Mouse (Mus musculus) left cerebral cortex, adult 18-20 months (tissue): ENCODE data around the gene Med18. TPM values are rescaled to one million over a fixed set of nuclear protein-coding genes. Genes with fewer than 3 reads are reported as not detected.
"Not testable (repeated sequence)": the region's sequence is repeated elsewhere in the genome, so short reads cannot be mapped to it uniquely, and the experiment has no call there.

Source experiments
- DNase-seq, 2 experiments: peaks; one replicate each; pipeline ENCODE4 v3.0.0; 2021 to 2022; ENCODE audit warnings: low spot score in 2 of 2, mixed read lengths in 1 of 2
- total RNA-seq, 2 experiments: library from RNA; stranded (reverse); gene quantifications; 2 replicates each; pipeline ENCODE4 v1.2.3; 2021

Med18 gene
- total RNA-seq, 2 experiments from 2014 or later, result 9.7 to 10.7 TPM

DNA sequence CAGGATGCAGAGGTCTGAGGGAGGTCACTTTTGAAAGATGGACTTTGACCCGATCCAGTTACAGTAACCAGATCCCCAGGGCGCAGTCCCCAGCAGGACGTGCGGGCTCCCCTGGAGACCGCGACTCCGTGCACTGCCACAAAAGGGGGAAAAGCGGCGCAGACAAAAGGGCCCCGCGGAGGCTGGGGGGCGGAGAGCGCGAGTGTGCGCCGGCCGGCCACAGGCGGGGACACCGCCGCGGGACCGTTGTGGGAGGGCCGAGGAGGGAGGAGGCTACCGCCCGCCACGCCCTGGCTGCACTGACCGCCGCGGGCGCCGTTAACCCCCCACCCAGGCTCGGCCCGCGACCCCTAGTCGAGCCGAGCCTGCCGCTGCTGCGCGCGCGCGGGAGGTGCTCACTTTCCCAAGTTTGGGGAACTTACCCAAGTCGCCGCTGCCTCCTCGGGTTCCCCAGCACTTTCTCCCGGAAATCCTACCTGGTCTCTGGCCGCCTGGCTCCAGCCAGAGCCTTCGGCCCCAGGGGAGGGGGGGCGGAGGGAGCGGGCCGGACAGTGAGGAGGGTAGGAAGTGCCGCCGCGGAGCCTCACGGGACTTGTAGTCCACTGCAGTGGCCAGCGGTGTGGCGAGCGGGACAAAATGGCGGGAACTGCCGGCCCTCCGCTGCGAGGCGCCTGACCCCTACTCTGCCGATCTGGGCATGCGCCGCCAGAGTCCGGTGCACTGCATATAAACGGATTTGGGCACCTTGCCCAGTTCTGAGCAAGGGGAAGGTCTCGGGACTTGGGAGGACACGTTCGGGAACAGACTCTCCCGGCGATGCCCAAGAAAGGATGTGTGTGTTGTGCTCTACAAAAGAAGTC lies 41.6 kb downstream of the Med18 start, which contains the start of gene Phactr4:
TSS of gene Phactr4 (minus strand) at position 567 of the 860 bp plus-strand sequence.
- peak; percentile 89 to 93 for DNase-seq

DNA sequence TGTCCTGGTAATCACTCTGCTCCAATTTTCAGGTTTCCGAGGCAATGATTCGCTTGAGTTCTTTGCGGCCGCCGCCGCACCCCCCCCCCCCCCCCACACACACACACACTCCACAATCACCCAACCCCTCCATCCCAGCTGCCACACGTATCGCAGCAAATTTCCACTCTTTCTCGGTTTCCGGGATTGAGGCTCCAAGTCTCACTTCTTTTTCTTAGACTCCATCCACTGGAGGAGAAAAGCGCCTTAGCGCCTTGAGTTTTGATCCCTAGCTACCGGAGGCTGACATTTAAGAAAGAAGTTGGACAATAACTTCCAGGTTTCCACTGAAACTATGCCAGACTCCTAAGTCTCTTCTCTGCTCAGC lies 42.2 kb downstream of the Med18 start:
- DNase-seq, result peak in 1 of 2 experiments; percentile 5

DNA sequence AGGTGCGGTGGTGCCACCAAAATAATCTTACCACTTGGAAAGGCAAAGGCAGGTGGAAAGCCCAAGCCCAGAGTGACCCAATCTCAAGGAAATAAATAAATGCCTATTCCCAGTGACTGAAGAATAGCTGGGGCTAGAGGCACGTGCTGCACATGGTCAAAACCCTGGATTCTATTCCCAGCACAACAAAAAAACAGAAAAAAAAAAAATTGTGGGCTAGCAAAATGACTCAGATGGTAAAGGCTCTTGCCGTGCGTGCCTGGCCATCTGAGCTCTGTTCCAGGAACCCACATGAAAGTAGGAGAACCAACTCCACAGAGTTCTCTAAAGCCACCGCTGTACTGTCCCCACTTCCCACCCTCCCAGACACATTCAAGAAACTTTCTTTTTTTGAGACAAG lies 43.2 kb downstream of the Med18 start:
- DNase-seq, result no peak

DNA sequence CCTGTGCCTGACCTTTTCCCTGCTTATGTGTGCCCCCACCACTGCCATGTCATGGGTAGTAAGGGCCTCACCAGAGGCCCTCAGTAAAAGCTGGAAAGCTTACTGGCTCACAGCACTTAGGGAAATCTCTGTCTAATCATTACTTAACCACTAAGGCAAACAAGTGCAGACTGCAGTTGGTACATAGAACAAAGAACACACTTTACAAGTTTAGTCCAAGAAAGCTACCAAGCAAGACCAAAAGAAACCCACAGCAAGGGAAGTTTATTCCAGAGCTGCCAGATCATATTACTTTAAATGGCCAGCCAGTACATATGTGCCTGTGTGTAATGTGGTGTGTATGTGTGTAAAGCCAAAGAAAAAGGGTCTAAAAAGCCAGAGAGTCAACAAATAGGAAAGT lies 47.8 kb downstream of the Med18 start:
- no peak for DNase-seq

DNA sequence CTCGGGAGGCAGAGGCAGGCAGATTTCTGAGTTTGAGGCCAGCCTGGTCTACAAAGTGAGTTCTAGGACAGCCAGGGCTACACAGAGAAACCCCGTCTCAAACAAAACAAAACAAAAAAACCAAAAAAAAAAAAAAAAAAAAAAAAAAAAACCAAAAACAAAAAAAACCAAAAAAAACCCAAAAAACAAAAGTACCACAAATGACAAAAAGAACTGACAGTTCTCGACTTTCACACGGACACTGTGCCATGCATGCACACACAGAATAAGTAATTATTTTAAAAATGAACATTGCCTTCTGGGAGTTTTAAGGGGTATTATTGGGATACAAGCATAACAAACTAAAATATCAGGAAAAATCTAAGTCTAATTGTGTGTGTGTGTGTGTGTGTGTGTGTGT lies 50.5 kb downstream of the Med18 start:
- not testable (repeated sequence) for DNase-seq

DNA sequence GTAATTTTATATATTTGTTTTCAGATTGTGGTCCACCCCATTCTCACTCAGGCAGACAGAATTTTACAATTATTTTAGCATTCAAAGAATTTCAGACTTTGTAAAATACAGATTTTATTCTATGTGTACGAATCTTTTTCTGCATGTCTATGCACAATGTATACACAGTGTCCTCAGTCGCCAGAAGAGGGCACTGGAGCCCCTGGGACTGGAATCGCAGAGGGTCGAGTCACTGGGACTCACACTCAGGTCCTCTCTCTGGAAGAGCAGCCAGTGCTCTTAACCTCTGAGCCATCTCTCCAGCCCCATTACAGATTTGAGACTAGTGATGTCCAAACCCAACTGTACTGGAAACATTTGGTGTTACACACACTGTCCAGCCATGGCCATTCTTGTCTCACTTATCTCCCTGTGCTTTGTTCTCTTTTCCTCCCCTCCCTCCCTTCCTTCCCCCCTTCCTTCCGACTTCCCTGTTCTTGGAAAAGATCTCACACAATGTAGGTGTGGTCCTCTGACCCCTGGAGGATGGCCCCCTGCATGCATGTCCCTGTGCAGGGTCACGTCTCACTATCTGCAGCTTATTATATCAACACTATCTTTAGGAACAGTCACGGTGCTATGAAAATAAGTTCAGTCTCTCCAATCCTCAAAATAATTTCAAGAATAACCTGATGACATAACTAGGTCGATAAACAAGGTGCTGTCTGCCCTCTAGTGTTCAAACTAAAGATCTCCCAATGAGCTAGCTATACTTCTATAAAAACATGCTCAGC lies 52.2 kb downstream of the Med18 start:
- DNase-seq, result peak in 1 of 2 experiments; percentile 29

DNA sequence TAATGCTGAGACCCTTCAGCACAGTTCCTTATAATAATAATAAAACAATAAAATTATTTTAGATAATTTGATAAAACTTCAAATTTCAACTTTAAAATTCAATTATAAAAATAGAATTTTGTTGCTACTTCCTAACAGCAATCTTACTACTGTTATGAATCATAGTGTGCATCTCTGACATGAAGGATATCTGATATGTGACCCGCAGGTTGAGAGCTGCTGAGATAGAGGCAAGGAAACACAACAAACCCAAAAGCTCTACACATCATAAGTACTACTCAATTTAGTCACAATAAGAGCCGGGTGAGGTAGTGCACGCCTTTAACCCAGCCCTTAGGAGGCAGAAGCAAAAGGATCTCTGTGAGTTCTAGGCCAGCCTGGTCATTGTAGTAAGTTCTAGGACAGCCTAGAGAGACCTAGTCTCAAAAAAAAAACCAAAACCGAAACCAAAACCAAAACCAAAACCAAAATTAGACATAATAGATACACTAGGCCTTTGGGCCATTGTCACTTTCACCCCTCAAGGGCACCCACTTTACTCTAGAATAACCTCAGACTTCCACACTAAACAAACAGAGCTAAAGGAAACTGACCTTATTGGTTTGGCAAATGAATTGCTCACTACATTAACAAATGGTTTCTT lies 54.0 kb downstream of the Med18 start:
- DNase-seq, result no peak

Other genes with a start within 250 kb of the Med18 start
- 10 to 100 TPM; 22.1 to 22.8 TPM for gene Gmeb1, start 202.3 kb downstream of the Med18 start, total RNA-seq
- 10 to 100 TPM; 23.1 to 24.5 TPM for gene Taf12, start 189.5 kb downstream of the Med18 start, total RNA-seq
- 1 to 10 TPM; 1.9 to 2.7 TPM for gene Rab42, start 160.5 kb downstream of the Med18 start, total RNA-seq
- 10 to 100 TPM; 24.3 to 26.2 TPM for gene Trnau1ap, start 134.4 kb downstream of the Med18 start, total RNA-seq
- 10 to 100 TPM; 11.6 to 13.2 TPM for gene Rcc1, start 110.3 kb downstream of the Med18 start, total RNA-seq
- gene Phactr4, start 41.4 kb downstream of the Med18 start, total RNA-seq, result 10 to 100 TPM; 10.3 to 11.8 TPM
- gene Sesn2, start 46.6 kb upstream of the Med18 start, total RNA-seq, result 10 to 100 TPM; 10.6 to 11.4 TPM
- 100 to 1,000 TPM; 462 to 494 TPM for gene Atpif1, start 69.7 kb upstream of the Med18 start, total RNA-seq
- 10 to 100 TPM; 85.4 to 90.8 TPM for gene Dnajc8, start 71.6 kb upstream of the Med18 start, total RNA-seq
- 1 to 10 TPM; 1.4 to 1.7 TPM for gene Ptafr, start 100.1 kb upstream of the Med18 start, total RNA-seq
- 10 to 100 TPM; 32.3 to 34.6 TPM for gene Eya3, start 175.1 kb upstream of the Med18 start, total RNA-seq